Mouse (Mus musculus): ENCODE data around the gene Tmeff2. TPM values are rescaled to one million over a fixed set of nuclear protein-coding genes. Genes with fewer than 3 reads are reported as not detected.

Gene Tmeff2
- polyA plus RNA-seq, 2 experiments = 0.29 to 0.41 TPM

DNA sequence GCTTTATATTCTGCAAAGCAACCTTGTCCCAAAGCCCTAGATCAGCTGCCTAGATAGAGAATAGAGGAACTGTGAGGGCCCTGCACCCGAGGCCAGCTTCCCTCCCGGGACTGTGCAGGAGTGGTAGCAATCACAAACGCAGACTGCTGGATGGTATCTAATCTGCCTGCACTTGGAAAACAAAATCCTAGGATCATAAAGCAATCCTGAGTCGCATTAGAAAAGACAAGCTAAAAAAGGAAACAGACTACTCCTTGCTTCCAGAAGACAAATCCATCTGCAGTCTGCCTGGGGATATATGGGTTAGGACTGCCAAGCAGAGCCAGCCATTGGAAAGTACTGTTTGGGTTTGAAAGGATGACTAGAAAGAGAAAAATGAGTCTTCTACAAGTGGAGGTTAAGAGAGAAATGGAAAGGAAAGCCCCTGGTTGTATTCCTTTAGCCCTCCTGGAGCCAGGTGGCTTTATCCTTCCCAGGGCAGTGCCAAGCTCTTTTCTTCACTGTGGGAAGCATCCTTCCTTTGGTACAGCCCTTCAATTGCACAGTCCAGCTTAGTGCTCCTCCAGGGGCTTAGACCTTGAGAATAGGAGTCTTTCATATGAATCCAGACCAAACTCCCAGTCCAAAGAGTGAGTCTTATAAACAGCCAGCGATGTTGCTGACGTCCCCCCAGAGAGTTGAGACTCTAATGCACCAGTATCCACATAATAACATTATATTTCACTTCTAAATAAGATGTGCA is 291.6 kb downstream of the Tmeff2 start:
- no peak for ATAC-seq (ENCODE audit: insufficient read depth)
- no peak overlapping the region for H3K9ac ChIP-seq (replicated peaks)
- TF ChIP-seq EP300 (IDR thresholded peaks at IDR 0.05; ENCODE audit: low read depth) (no peak), CTCF (IDR thresholded peaks at IDR 0.05; ENCODE audit: low read depth) (no peak)
- H3K9me3 ChIP-seq (ENCODE audit: control insufficient read depth, low read length) = no peaks in the 10 kb centered on the region
- no peaks in the 10 kb centered on the region for H3K4me1 ChIP-seq (replicated peaks; ENCODE audit: control insufficient read depth in 2 of 2, insufficient read depth in 2 of 2, low read length in 1 of 2)
- no peaks in the 10 kb centered on the region for H3K36me3 ChIP-seq (replicated peaks; ENCODE audit: control insufficient read depth, insufficient read depth, low read depth)
- H3K27ac ChIP-seq = no peak overlapping the region
- no peaks in the 10 kb centered on the region for H3K27me3 ChIP-seq (ENCODE audit: control insufficient read depth, insufficient read depth, low read length)
- H3K4me3 ChIP-seq (ENCODE audit: insufficient read depth in 1 of 2, low read depth in 2 of 2, low read length in 2 of 2) = no peak overlapping the region
- no peak for DNase-seq (ENCODE audit: low read depth in 3 of 3, low spot score in 3 of 3)
- WGBS (ENCODE audit: insufficient replicate concordance) = 42% methylated on average over 6 of the region's 6 CpGs
- H3K4me2 ChIP-seq (ENCODE audit: low read depth) = no peak overlapping the region

DNA sequence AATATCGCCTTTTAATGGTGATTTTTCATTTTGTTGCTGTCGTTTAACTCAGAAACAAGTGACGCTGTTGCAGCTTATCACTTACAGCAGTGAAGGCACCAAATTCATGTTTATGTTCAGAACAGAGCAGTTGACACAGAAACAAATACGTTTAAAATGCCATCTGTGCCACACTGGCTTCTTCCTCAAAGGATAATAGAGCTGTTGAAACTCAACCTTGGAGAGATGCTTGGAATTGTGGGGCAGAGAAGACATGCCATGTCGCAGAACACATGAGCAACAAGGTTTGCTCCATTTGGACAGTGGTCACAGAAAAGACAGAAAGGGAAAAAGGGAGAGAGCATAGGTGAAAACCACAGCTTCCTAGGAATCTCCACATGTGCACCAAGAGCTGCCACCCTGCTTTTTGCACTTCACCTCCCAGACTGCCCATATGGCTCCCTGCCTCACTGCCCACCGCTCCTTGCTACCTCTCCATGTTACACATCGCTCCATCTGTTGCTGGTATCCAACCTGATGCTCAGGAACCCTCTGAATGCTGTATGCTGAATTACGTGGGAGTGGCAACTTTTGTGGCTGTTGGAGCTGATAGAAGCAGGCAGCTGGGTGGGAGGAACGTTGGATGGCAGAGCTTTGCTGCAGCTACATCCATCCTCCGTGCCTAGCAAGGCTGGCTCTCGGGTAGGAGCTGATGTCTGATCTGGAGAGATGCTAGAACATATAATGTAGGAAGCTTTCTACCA is 298.8 kb downstream of the Tmeff2 start:
- TF ChIP-seq EP300 (IDR thresholded peaks at IDR 0.05; ENCODE audit: low read depth) (no peak), CTCF (IDR thresholded peaks at IDR 0.05; ENCODE audit: low read depth) (no peak)
- Histone ChIP-seq H3K4me1 (replicated peaks; ENCODE audit: control insufficient read depth in 2 of 2, insufficient read depth in 2 of 2, low read length in 1 of 2) (no peaks in the 10 kb centered on the region), H3K27ac (no peak overlapping the region), H3K9ac (replicated peaks) (no peak overlapping the region), H3K36me3 (replicated peaks; ENCODE audit: control insufficient read depth, insufficient read depth, low read depth) (no peaks in the 10 kb centered on the region), H3K9me3 (ENCODE audit: control insufficient read depth, low read length) (no peaks in the 10 kb centered on the region), H3K4me3 (ENCODE audit: insufficient read depth in 1 of 2, low read depth in 2 of 2, low read length in 2 of 2) (no peak overlapping the region), H3K27me3 (ENCODE audit: control insufficient read depth, insufficient read depth, low read length) (no peaks in the 10 kb centered on the region), H3K4me2 (ENCODE audit: low read depth) (no peak overlapping the region)
- 61% methylated on average over 11 of the region's 11 CpGs for WGBS (ENCODE audit: insufficient replicate concordance)
- DNase-seq (ENCODE audit: low read depth in 3 of 3, low spot score in 3 of 3) (no peak), ATAC-seq (ENCODE audit: insufficient read depth) (no peak)

DNA sequence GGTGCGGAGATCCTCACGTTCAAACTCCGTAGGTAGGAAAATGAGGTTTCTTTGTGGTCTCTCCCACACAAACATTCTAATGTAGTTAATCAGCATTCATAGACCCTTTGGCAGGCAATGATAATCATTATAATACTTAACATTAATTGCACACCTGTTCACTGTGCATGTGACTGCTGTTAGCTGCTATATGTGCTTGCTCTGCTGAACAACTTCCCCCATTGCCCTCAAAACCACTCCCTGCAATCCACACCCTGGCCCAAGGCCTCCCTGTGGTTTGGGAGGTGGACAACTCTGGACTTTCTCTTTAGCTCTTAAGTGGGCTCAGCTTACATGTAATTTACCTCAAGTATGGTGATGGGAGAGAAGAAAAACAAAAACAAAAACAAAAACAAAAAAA is 299.5 kb downstream of the Tmeff2 start:
- Histone ChIP-seq H3K27ac (no peak overlapping the region), H3K4me3 (ENCODE audit: insufficient read depth in 1 of 2, low read depth in 2 of 2, low read length in 2 of 2) (no peak overlapping the region), H3K27me3 (ENCODE audit: control insufficient read depth, insufficient read depth, low read length) (no peaks in the 10 kb centered on the region), H3K4me2 (ENCODE audit: low read depth) (no peak overlapping the region), H3K9me3 (ENCODE audit: control insufficient read depth, low read length) (no peaks in the 10 kb centered on the region), H3K9ac (replicated peaks) (no peak overlapping the region), H3K36me3 (replicated peaks; ENCODE audit: control insufficient read depth, insufficient read depth, low read depth) (no peaks in the 10 kb centered on the region), H3K4me1 (replicated peaks; ENCODE audit: control insufficient read depth in 2 of 2, insufficient read depth in 2 of 2, low read length in 1 of 2) (no peaks in the 10 kb centered on the region)
- DNase-seq (ENCODE audit: low read depth in 3 of 3, low spot score in 3 of 3) (no peak), ATAC-seq (ENCODE audit: insufficient read depth) (no peak)
- 65% methylated on average over 3 of the region's 3 CpGs for WGBS (ENCODE audit: insufficient replicate concordance)
- no peak for TF ChIP-seq CTCF (IDR thresholded peaks at IDR 0.05; ENCODE audit: low read depth)
- TF ChIP-seq EP300 (IDR thresholded peaks at IDR 0.05; ENCODE audit: low read depth) = no peak

DNA sequence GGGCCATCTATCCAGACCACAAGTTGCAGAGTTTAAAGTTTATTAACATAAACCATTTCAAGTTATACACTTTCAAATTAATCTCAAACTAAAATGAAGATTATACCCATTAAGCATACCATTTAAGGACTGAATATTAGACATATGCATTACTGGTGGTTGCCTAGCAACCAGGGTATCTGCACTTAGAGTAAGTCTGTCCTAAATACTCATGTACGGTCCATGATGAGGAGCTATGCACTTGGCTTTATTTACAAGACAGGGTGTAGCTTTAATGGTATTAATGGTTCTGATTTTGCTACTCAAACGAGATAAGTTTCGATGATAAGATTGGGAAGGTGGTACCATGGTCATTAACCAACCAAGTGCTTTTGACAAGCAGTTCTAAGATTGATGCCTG is 315.2 kb downstream of the Tmeff2 start:
- Histone ChIP-seq H3K4me2 (ENCODE audit: low read depth) (no peak overlapping the region), H3K9me3 (ENCODE audit: control insufficient read depth, low read length) (no peaks in the 10 kb centered on the region), H3K27ac (no peak overlapping the region), H3K36me3 (replicated peaks; ENCODE audit: control insufficient read depth, insufficient read depth, low read depth) (no peaks in the 10 kb centered on the region), H3K9ac (replicated peaks) (no peak overlapping the region), H3K4me1 (replicated peaks; ENCODE audit: control insufficient read depth in 2 of 2, insufficient read depth in 2 of 2, low read length in 1 of 2) (no peaks in the 10 kb centered on the region), H3K4me3 (ENCODE audit: insufficient read depth in 1 of 2, low read depth in 2 of 2, low read length in 2 of 2) (no peak overlapping the region), H3K27me3 (ENCODE audit: control insufficient read depth, insufficient read depth, low read length) (no peaks in the 10 kb centered on the region)
- no peak for ATAC-seq (ENCODE audit: insufficient read depth)
- DNase-seq (ENCODE audit: low read depth in 3 of 3, low spot score in 3 of 3) = no peak
- WGBS (ENCODE audit: insufficient replicate concordance) = 69% methylated on average over 3 of the region's 3 CpGs
- TF ChIP-seq EP300 (IDR thresholded peaks at IDR 0.05; ENCODE audit: low read depth) (no peak), CTCF (IDR thresholded peaks at IDR 0.05; ENCODE audit: low read depth) (no peak)

DNA sequence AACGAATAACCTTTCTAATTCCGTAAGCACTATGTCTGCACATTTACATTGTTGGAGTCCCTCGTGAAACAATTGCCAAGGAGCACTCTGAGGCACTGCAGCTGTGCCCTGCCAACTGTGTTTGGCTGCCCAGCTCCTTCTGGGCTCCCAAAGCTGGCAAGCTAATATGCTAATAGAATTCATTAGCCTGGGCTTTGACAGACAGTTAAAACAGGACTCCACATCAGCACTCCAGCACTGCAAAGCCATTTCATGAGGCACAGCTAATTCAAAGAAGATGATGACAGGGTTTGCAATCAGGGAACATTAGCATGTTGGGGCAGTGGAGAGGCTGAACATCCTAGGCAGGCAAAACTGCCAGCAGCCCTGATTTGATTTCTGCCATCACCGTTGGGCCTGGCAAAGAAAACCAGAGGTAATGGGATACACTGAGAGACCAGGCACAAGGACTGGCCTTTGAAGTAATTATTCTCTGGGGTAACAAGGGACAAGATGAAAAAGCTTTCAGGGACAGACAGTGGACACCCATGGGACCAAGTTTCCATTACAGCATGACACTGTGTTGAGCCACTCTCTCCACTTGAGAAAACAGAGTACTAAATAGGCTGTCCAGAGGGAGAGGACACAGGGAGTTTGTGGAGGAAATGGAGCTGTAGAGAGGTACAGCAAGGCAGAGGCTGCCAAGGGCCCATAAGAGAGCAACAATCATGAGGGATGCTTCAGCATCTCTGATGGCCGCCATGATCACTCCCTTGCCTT is 316.0 kb downstream of the Tmeff2 start:
- no peak for ATAC-seq (ENCODE audit: insufficient read depth)

More for the DNA sequence above, 316.0 kb downstream of the Tmeff2 start:
- no peak overlapping the region for H3K4me2 ChIP-seq (ENCODE audit: low read depth)
- no peaks in the 10 kb centered on the region for H3K9me3 ChIP-seq (ENCODE audit: control insufficient read depth, low read length)
- DNase-seq (ENCODE audit: low read depth in 3 of 3, low spot score in 3 of 3) = no peak
- H3K36me3 ChIP-seq (replicated peaks; ENCODE audit: control insufficient read depth, insufficient read depth, low read depth) = no peaks in the 10 kb centered on the region
- H3K4me1 ChIP-seq (replicated peaks; ENCODE audit: control insufficient read depth in 2 of 2, insufficient read depth in 2 of 2, low read length in 1 of 2) = no peaks in the 10 kb centered on the region
- H3K27ac ChIP-seq = no peak overlapping the region
- no peaks in the 10 kb centered on the region for H3K27me3 ChIP-seq (ENCODE audit: control insufficient read depth, insufficient read depth, low read length)
- WGBS (ENCODE audit: insufficient replicate concordance) = 55% methylated on average over 5 of the region's 5 CpGs
- H3K4me3 ChIP-seq (ENCODE audit: insufficient read depth in 1 of 2, low read depth in 2 of 2, low read length in 2 of 2) = no peak overlapping the region
- TF ChIP-seq EP300 (IDR thresholded peaks at IDR 0.05; ENCODE audit: low read depth) = no peak
- no peak for TF ChIP-seq CTCF (IDR thresholded peaks at IDR 0.05; ENCODE audit: low read depth)
- H3K9ac ChIP-seq (replicated peaks) = no peak overlapping the region
